In genomic region chr12:38863982-38864828, GRCm38 (mm10) we compare ENCODE assay signal across 17 mouse cellular contexts.
DNase-seq lines count a peak whose midpoint lies in the region; ATAC-seq and TF ChIP-seq lines count a peak whose summit lies in the region.
"Had no signal": no experiment of that assay in that cellular context is flagged by ENCODE, and none has a peak within 500 bp of the region (broad histone marks: within the 10 kb centered on the region; RNA-seq: fewer than 3 reads in every experiment).

No protein-coding gene starts in this region.

- no peak for TF ChIP-seq CTCF in intestine, postnatal 0 days (IDR thresholded peaks at IDR 0.05; ENCODE audit: low read depth)

- no peaks in the 10 kb centered on the region; the same call in 1 of the 2 replicates for H3K36me3 ChIP-seq in intestine, embryonic 14.5 days (ENCODE audit: control insufficient read depth, insufficient read depth, low read length)
- H3K36me3 ChIP-seq in intestine, postnatal 0 days (ENCODE audit: control insufficient read depth, insufficient read depth): no peaks in the 10 kb centered on the region
- no peaks in the 10 kb centered on the region for H3K36me3 ChIP-seq in intestine, embryonic 15.5 days
- H3K36me3 ChIP-seq: limb, embryonic 12.5 days had no signal

- 35% methylated on average over 3 of the region's 3 CpGs for WGBS in intestine, embryonic 14.5 days
- WGBS in intestine, postnatal 0 days: 51% methylated on average over 3 of the region's 3 CpGs
- 43% methylated on average over 3 of the region's 3 CpGs for WGBS in intestine, embryonic 15.5 days

- no peak overlapping the region for H3K4me2 ChIP-seq in intestine, embryonic 14.5 days (ENCODE audit: low read length)
- no peak overlapping the region for H3K4me2 ChIP-seq in intestine, postnatal 0 days (replicated peaks; ENCODE audit: low read depth)
- no peak overlapping the region for H3K4me2 ChIP-seq in intestine, embryonic 15.5 days (replicated peaks)
- H3K4me2 ChIP-seq: limb, embryonic 12.5 days had no signal

- no peaks in the 10 kb centered on the region for H3K27me3 ChIP-seq in intestine, embryonic 14.5 days (replicated peaks; ENCODE audit: control insufficient read depth, insufficient read depth, low read length)
- no peaks in the 10 kb centered on the region for H3K27me3 ChIP-seq in intestine, postnatal 0 days (replicated peaks; ENCODE audit: control insufficient read depth, insufficient read depth, low read length)
- H3K27me3 ChIP-seq in intestine, embryonic 15.5 days (replicated peaks): no peaks in the 10 kb centered on the region
- H3K27me3 ChIP-seq: limb, embryonic 12.5 days had no signal

- H3K4me3 ChIP-seq in intestine, embryonic 14.5 days (ENCODE audit: low read depth, low read length): no peak overlapping the region
- H3K4me3 ChIP-seq in intestine, postnatal 0 days (ENCODE audit: low read depth, low read length): no peak overlapping the region
- H3K4me3 ChIP-seq in intestine, embryonic 15.5 days (replicated peaks): no peak overlapping the region
- H3K4me3 ChIP-seq: hindbrain, embryonic 10.5 days; left cerebral cortex, adult 2 months; limb, embryonic 12.5 days had no signal

- 0 out of 2 replicates have a peak, but pooled peaks cover 7% of the 10 kb centered on the region for H3K4me1 ChIP-seq in intestine, embryonic 14.5 days (replicated peaks; ENCODE audit: control insufficient read depth, insufficient read depth, low read length)
- H3K4me1 ChIP-seq in intestine, postnatal 0 days (replicated peaks; ENCODE audit: control insufficient read depth, insufficient read depth, low read length): no peaks in the 10 kb centered on the region
- H3K4me1 ChIP-seq in intestine, embryonic 15.5 days (replicated peaks): no peaks in the 10 kb centered on the region
- H3K4me1 ChIP-seq: hindbrain, embryonic 10.5 days; limb, embryonic 12.5 days had no signal

- DNase-seq in intestine, embryonic 14.5 days (ENCODE audit: low spot score): no peak
- DNase-seq in CD4-positive helper T cell, adult 2 months (ENCODE audit: low read depth, low spot score): peak; percentile 6
- DNase-seq in ovary, postnatal 14 days (ENCODE audit: low spot score): no peak
- DNase-seq in right cerebral cortex, postnatal 25 days: no peak
- DNase-seq: cerebellum, adult 18-20 months; gastrocnemius, postnatal 14 days; kidney, adult 18-20 months; kidney, postnatal 4 days; right cerebral cortex, adult 18-20 months had no signal

- ATAC-seq in intestine, embryonic 14.5 days (replicated peaks; ENCODE audit: low FRiP score, low TSS enrichment, low read depth): 0 out of 2 replicates have a peak, but pooled peaks have one; percentile 19
- ATAC-seq in intestine, postnatal 0 days: no peak
- peak; percentile 56 for ATAC-seq in intestine, embryonic 15.5 days
- ATAC-seq in monocyte, adult 5-6 weeks (replicated peaks; ENCODE audit: insufficient number of reproducible peaks, low FRiP score, low TSS enrichment, poor library complexity, severe bottlenecking): 0 out of 2 replicates have a peak, but pooled peaks have one; percentile 54
- ATAC-seq in erythroid progenitor cell, adult 5-6 weeks (replicated peaks; ENCODE audit: low FRiP score, poor library complexity, severe bottlenecking): no peak
- ATAC-seq: activated CD4-positive, CD25-positive, alpha-beta regulatory T cell, adult 4 months had no signal

- no peaks in the 10 kb centered on the region for H3K9me3 ChIP-seq in intestine, embryonic 14.5 days (ENCODE audit: control insufficient read depth, low read length)
- H3K9me3 ChIP-seq in intestine, postnatal 0 days (ENCODE audit: control insufficient read depth): no peaks in the 10 kb centered on the region
- H3K9me3 ChIP-seq in intestine, embryonic 15.5 days: no peaks in the 10 kb centered on the region
- H3K9me3 ChIP-seq: hindbrain, embryonic 10.5 days; limb, embryonic 12.5 days had no signal

- no peak overlapping the region for H3K9ac ChIP-seq in intestine, embryonic 14.5 days (ENCODE audit: low read length)
- no peak overlapping the region for H3K9ac ChIP-seq in intestine, postnatal 0 days (ENCODE audit: low read depth, low read length)
- no peak overlapping the region for H3K9ac ChIP-seq in intestine, embryonic 15.5 days
- H3K9ac ChIP-seq: limb, embryonic 12.5 days had no signal

- H3K27ac ChIP-seq in intestine, embryonic 14.5 days (ENCODE audit: low read depth): peak overlapping the region; percentile 73; the same call in 1 of the 2 replicates
- no peak overlapping the region for H3K27ac ChIP-seq in intestine, postnatal 0 days (ENCODE audit: low read depth, low read length)
- 0 out of 2 replicates have a peak overlapping the region, but pooled peaks have one; percentile 6 for H3K27ac ChIP-seq in intestine, embryonic 15.5 days
- H3K27ac ChIP-seq: hindbrain, embryonic 10.5 days; left cerebral cortex, adult 2 months; limb, embryonic 12.5 days had no signal

Comparison
In these comparisons a context has a peak if more than half of its experiments do, and no peak if none do; other contexts are left out.
1. ATAC-seq: peak in intestine, embryonic 14.5 days (single experiment), intestine, embryonic 15.5 days (single experiment) and monocyte, adult 5-6 weeks (single experiment); none in intestine, postnatal 0 days (single experiment) and erythroid progenitor cell, adult 5-6 weeks (single experiment).